Mouse (Mus musculus): ENCODE data around the gene AI467606. TPM values are rescaled to one million over a fixed set of nuclear protein-coding genes. Genes with fewer than 3 reads are reported as not detected.

Gene AI467606
- 23.2 TPM for polyA plus RNA-seq (2014; fragmentation: Illumina TruSeq; extraction: RNeasy Lipid Tissue Mini Kit (QIAGEN cat#74804); ENCODE audit: insufficient read depth, low read depth, low replicate concordance)

GRCm38 (mm10) chr7:127091114-127091896 is at the start of gene AI467606:
Gene AI467606, plus strand, starts transcription at chr7:127091359.

GRCm38 (mm10) chr7:127041851-127042672 is 49.1 kb upstream of the AI467606 start, which contains the start of gene Kif22:
Gene Kif22, minus strand, starts transcription at chr7:127042471.

GRCm38 (mm10) chr7:127087278-127088010 is 3.7 kb upstream of the AI467606 start, which contains the start of gene Zg16:
Gene Zg16, minus strand, starts transcription at chr7:127087328.

GRCm38 (mm10) chr7:127121911-127122270 is 30.7 kb downstream of the AI467606 start, which contains the start of gene Qprt:
Gene Qprt, minus strand, starts transcription at chr7:127122226.

GRCm38 (mm10) chr7:127137262-127138017 is 46.3 kb downstream of the AI467606 start, which contains the start of gene Spn:
Gene Spn, minus strand, starts transcription at chr7:127137823.

Other genes with a start within 250 kb of the AI467606 start
- gene Doc2a, start 243.9 kb upstream of the AI467606 start, polyA plus RNA-seq (2014; fragmentation: Illumina TruSeq; extraction: RNeasy Lipid Tissue Mini Kit (QIAGEN cat#74804); ENCODE audit: insufficient read depth, low read depth, low replicate concordance) = 0.11 TPM
- 7.5 TPM for gene Hirip3, start 229.4 kb upstream of the AI467606 start, polyA plus RNA-seq (2014; fragmentation: Illumina TruSeq; extraction: RNeasy Lipid Tissue Mini Kit (QIAGEN cat#74804); ENCODE audit: insufficient read depth, low read depth, low replicate concordance)
- gene Ino80e, start 229.0 kb upstream of the AI467606 start, polyA plus RNA-seq (2014; fragmentation: Illumina TruSeq; extraction: RNeasy Lipid Tissue Mini Kit (QIAGEN cat#74804); ENCODE audit: insufficient read depth, low read depth, low replicate concordance) = 48.2 TPM
- 60.3 TPM for gene Taok2, start 206.7 kb upstream of the AI467606 start, polyA plus RNA-seq (2014; fragmentation: Illumina TruSeq; extraction: RNeasy Lipid Tissue Mini Kit (QIAGEN cat#74804); ENCODE audit: insufficient read depth, low read depth, low replicate concordance)
- gene Tmem219, start 168.4 kb upstream of the AI467606 start, polyA plus RNA-seq (2014; fragmentation: Illumina TruSeq; extraction: RNeasy Lipid Tissue Mini Kit (QIAGEN cat#74804); ENCODE audit: insufficient read depth, low read depth, low replicate concordance) = 57.2 TPM
- 6.6 TPM for gene Kctd13, start 162.5 kb upstream of the AI467606 start, polyA plus RNA-seq (2014; fragmentation: Illumina TruSeq; extraction: RNeasy Lipid Tissue Mini Kit (QIAGEN cat#74804); ENCODE audit: insufficient read depth, low read depth, low replicate concordance)
- not detected for gene Asphd1, start 141.8 kb upstream of the AI467606 start, polyA plus RNA-seq (2014; fragmentation: Illumina TruSeq; extraction: RNeasy Lipid Tissue Mini Kit (QIAGEN cat#74804); ENCODE audit: insufficient read depth, low read depth, low replicate concordance)
- 0.34 TPM for gene Sez6l2, start 140.8 kb upstream of the AI467606 start, polyA plus RNA-seq (2014; fragmentation: Illumina TruSeq; extraction: RNeasy Lipid Tissue Mini Kit (QIAGEN cat#74804); ENCODE audit: insufficient read depth, low read depth, low replicate concordance)
- 102 TPM for gene Cdipt, start 115.4 kb upstream of the AI467606 start, polyA plus RNA-seq (2014; fragmentation: Illumina TruSeq; extraction: RNeasy Lipid Tissue Mini Kit (QIAGEN cat#74804); ENCODE audit: insufficient read depth, low read depth, low replicate concordance)
- 4.1 TPM for gene Cdiptos, start 115.3 kb upstream of the AI467606 start, polyA plus RNA-seq (2014; fragmentation: Illumina TruSeq; extraction: RNeasy Lipid Tissue Mini Kit (QIAGEN cat#74804); ENCODE audit: insufficient read depth, low read depth, low replicate concordance)
- gene Mvp, start 76.7 kb upstream of the AI467606 start, polyA plus RNA-seq (2014; fragmentation: Illumina TruSeq; extraction: RNeasy Lipid Tissue Mini Kit (QIAGEN cat#74804); ENCODE audit: insufficient read depth, low read depth, low replicate concordance) = 46.3 TPM
- gene Pagr1b, start 74.9 kb upstream of the AI467606 start, polyA plus RNA-seq (2014; fragmentation: Illumina TruSeq; extraction: RNeasy Lipid Tissue Mini Kit (QIAGEN cat#74804); ENCODE audit: insufficient read depth, low read depth, low replicate concordance) = not detected
- gene Pagr1a, start 74.0 kb upstream of the AI467606 start, polyA plus RNA-seq (2014; fragmentation: Illumina TruSeq; extraction: RNeasy Lipid Tissue Mini Kit (QIAGEN cat#74804); ENCODE audit: insufficient read depth, low read depth, low replicate concordance) = 10.9 TPM
- 24.7 TPM for gene Gm42742, start 70.3 kb upstream of the AI467606 start, polyA plus RNA-seq (2014; fragmentation: Illumina TruSeq; extraction: RNeasy Lipid Tissue Mini Kit (QIAGEN cat#74804); ENCODE audit: insufficient read depth, low read depth, low replicate concordance)
- 0.74 TPM for gene Prrt2, start 70.1 kb upstream of the AI467606 start, polyA plus RNA-seq (2014; fragmentation: Illumina TruSeq; extraction: RNeasy Lipid Tissue Mini Kit (QIAGEN cat#74804); ENCODE audit: insufficient read depth, low read depth, low replicate concordance)
- 57.2 TPM for gene Maz, start 64.3 kb upstream of the AI467606 start, polyA plus RNA-seq (2014; fragmentation: Illumina TruSeq; extraction: RNeasy Lipid Tissue Mini Kit (QIAGEN cat#74804); ENCODE audit: insufficient read depth, low read depth, low replicate concordance)
- gene Kif22, start 48.9 kb upstream of the AI467606 start, polyA plus RNA-seq (2014; fragmentation: Illumina TruSeq; extraction: RNeasy Lipid Tissue Mini Kit (QIAGEN cat#74804); ENCODE audit: insufficient read depth, low read depth, low replicate concordance) = 0.95 TPM
- gene Zg16, start 4.0 kb upstream of the AI467606 start, polyA plus RNA-seq (2014; fragmentation: Illumina TruSeq; extraction: RNeasy Lipid Tissue Mini Kit (QIAGEN cat#74804); ENCODE audit: insufficient read depth, low read depth, low replicate concordance) = not detected
- gene Qprt, start 30.9 kb downstream of the AI467606 start, polyA plus RNA-seq (2014; fragmentation: Illumina TruSeq; extraction: RNeasy Lipid Tissue Mini Kit (QIAGEN cat#74804); ENCODE audit: insufficient read depth, low read depth, low replicate concordance) = 0.22 TPM
- 10.0 TPM for gene Spn, start 46.5 kb downstream of the AI467606 start, polyA plus RNA-seq (2014; fragmentation: Illumina TruSeq; extraction: RNeasy Lipid Tissue Mini Kit (QIAGEN cat#74804); ENCODE audit: insufficient read depth, low read depth, low replicate concordance)
- gene Cd2bp2, start 104.7 kb downstream of the AI467606 start, polyA plus RNA-seq (2014; fragmentation: Illumina TruSeq; extraction: RNeasy Lipid Tissue Mini Kit (QIAGEN cat#74804); ENCODE audit: insufficient read depth, low read depth, low replicate concordance) = 33.6 TPM
- gene Tbc1d10b, start 117.1 kb downstream of the AI467606 start, polyA plus RNA-seq (2014; fragmentation: Illumina TruSeq; extraction: RNeasy Lipid Tissue Mini Kit (QIAGEN cat#74804); ENCODE audit: insufficient read depth, low read depth, low replicate concordance) = 16.9 TPM
- 4.2 TPM for gene Mylpf, start 117.5 kb downstream of the AI467606 start, polyA plus RNA-seq (2014; fragmentation: Illumina TruSeq; extraction: RNeasy Lipid Tissue Mini Kit (QIAGEN cat#74804); ENCODE audit: insufficient read depth, low read depth, low replicate concordance)
- 5.6 TPM for gene Zfp553, start 141.7 kb downstream of the AI467606 start, polyA plus RNA-seq (2014; fragmentation: Illumina TruSeq; extraction: RNeasy Lipid Tissue Mini Kit (QIAGEN cat#74804); ENCODE audit: insufficient read depth, low read depth, low replicate concordance)
- gene Sept1, start 141.8 kb downstream of the AI467606 start, polyA plus RNA-seq (2014; fragmentation: Illumina TruSeq; extraction: RNeasy Lipid Tissue Mini Kit (QIAGEN cat#74804); ENCODE audit: insufficient read depth, low read depth, low replicate concordance) = 23.5 TPM
- gene Zfp771, start 152.9 kb downstream of the AI467606 start, polyA plus RNA-seq (2014; fragmentation: Illumina TruSeq; extraction: RNeasy Lipid Tissue Mini Kit (QIAGEN cat#74804); ENCODE audit: insufficient read depth, low read depth, low replicate concordance) = 10.4 TPM
- gene Dctpp1, start 169.3 kb downstream of the AI467606 start, polyA plus RNA-seq (2014; fragmentation: Illumina TruSeq; extraction: RNeasy Lipid Tissue Mini Kit (QIAGEN cat#74804); ENCODE audit: insufficient read depth, low read depth, low replicate concordance) = 29.4 TPM
- gene Sephs2, start 182.7 kb downstream of the AI467606 start, polyA plus RNA-seq (2014; fragmentation: Illumina TruSeq; extraction: RNeasy Lipid Tissue Mini Kit (QIAGEN cat#74804); ENCODE audit: insufficient read depth, low read depth, low replicate concordance) = 23.5 TPM
- gene Itgal, start 204.9 kb downstream of the AI467606 start, polyA plus RNA-seq (2014; fragmentation: Illumina TruSeq; extraction: RNeasy Lipid Tissue Mini Kit (QIAGEN cat#74804); ENCODE audit: insufficient read depth, low read depth, low replicate concordance) = 12.3 TPM

Data from lung, adult 10 weeks (tissue).